Mouse (Mus musculus) embryonic facial prominence, embryonic 15.5 days (tissue): ENCODE results near the gene Fgg. TPM values are rescaled to one million over a fixed set of nuclear protein-coding genes. Genes with fewer than 3 reads are reported as not detected.

Experiments
- ATAC-seq: fragments of 200-750 bp; cut with Nextera tagmentation; 2 replicates; pipeline ENCODE4 v1.8.0; 2017; ENCODE audit warnings: low read depth, moderate TSS enrichment; ENCODE audit not compliant: insufficient number of reproducible peaks, low FRiP score, low TSS enrichment
- H3K27ac ChIP-seq: fragments of 300-500 bp; sonication (generic); replicated peaks from 2 replicates; pipeline ENCODE4 v1.5.1; 2015; ENCODE audit warnings: mild to moderate bottlenecking, inconsistent platforms
- H3K27me3 ChIP-seq: fragments of 300-500 bp; sonication (generic); 2 replicates; pipeline ENCODE4 v1.6.1; 2015; ENCODE audit warnings: inconsistent platforms
- H3K36me3 ChIP-seq: fragments of 300-500 bp; sonication (generic); 2 replicates; pipeline ENCODE4 v1.6.1; 2015; ENCODE audit warnings: mild to moderate bottlenecking, inconsistent platforms
- H3K4me1 ChIP-seq: fragments of 300-500 bp; sonication (generic); 2 replicates; pipeline ENCODE4 v1.6.1; 2015; ENCODE audit warnings: inconsistent platforms
- H3K4me2 ChIP-seq: fragments of 300-500 bp; sonication (generic); replicated peaks from 2 replicates; pipeline ENCODE4 v1.6.1; 2015; ENCODE audit warnings: mild to moderate bottlenecking, inconsistent platforms
- H3K4me3 ChIP-seq: fragments of 300-500 bp; sonication (generic); replicated peaks from 2 replicates; pipeline ENCODE4 v1.5.1; 2015; ENCODE audit warnings: mild to moderate bottlenecking, inconsistent platforms
- H3K9ac ChIP-seq: fragments of 300-500 bp; sonication (generic); 2 replicates; pipeline ENCODE4 v1.6.1; 2015; ENCODE audit warnings: inconsistent platforms
- H3K9me3 ChIP-seq: fragments of 300-500 bp; sonication (generic); replicated peaks from 2 replicates; pipeline ENCODE4 v1.6.1; 2016; ENCODE audit warnings: inconsistent platforms
- WGBS: fragments of 180-500 bp; shearing (Covaris S2); methylation state at CpG from one replicate; pipeline ENCODE4 v1.1.7; 2015; 5-methylcytosine and 5-hydroxymethylcytosine counted together
- polyA plus RNA-seq: library from polyadenylated mRNA; unstranded; fragments of >200 nt; fragmentation: Nextera tagmentation; extraction: Ambion mirVana; gene quantifications from 2 replicates; pipeline ENCODE4 v1.2.1, GENCODE M21; 2015

The Fgg gene
- polyA plus RNA-seq, 1 experiment from 2014 or later = not detected

GRCm38 (mm10) chr3:83027546-83028251 is 20.2 kb downstream of the Fgg start:
- no peak overlapping the region for H3K4me3 ChIP-seq
- H3K4me1 ChIP-seq = no peaks in the 10 kb centered on the region
- no peaks in the 10 kb centered on the region for H3K27me3 ChIP-seq
- no peak for ATAC-seq
- no peaks in the 10 kb centered on the region for H3K36me3 ChIP-seq
- no peak overlapping the region for H3K27ac ChIP-seq
- H3K9ac ChIP-seq = no peak overlapping the region
- WGBS = 83% methylated on average over 9 of the region's 9 CpGs
- H3K4me2 ChIP-seq = no peak overlapping the region
- H3K9me3 ChIP-seq = no peaks in the 10 kb centered on the region

- WGBS = 84% methylated on average over 4 of the region's 4 CpGs
- Histone ChIP-seq H3K9ac (no peak overlapping the region), H3K27me3 (no peaks in the 10 kb centered on the region), H3K4me2 (no peak overlapping the region), H3K9me3 (no peaks in the 10 kb centered on the region), H3K27ac (no peak overlapping the region), H3K4me1 (no peaks in the 10 kb centered on the region), H3K36me3 (no peaks in the 10 kb centered on the region), H3K4me3 (no peak overlapping the region)
- no peak for ATAC-seq
These were observed 22.8 kb downstream of the Fgg start for GRCm38 (mm10) chr3:83030331-83030730.

GRCm38 (mm10) chr3:83032746-83033308 is 25.3 kb downstream of the Fgg start:
- Histone ChIP-seq H3K4me2 (peak overlapping the region; percentile 34), H3K4me1 (no peaks in the 10 kb centered on the region), H3K9ac (no peak overlapping the region), H3K27me3 (no peaks in the 10 kb centered on the region), H3K4me3 (no peak overlapping the region), H3K36me3 (no peaks in the 10 kb centered on the region), H3K9me3 (no peaks in the 10 kb centered on the region), H3K27ac (no peak overlapping the region)
- ATAC-seq = no peak
- 41% methylated on average over 13 of the region's 13 CpGs for WGBS

GRCm38 (mm10) chr3:83033801-83034200 is 26.3 kb downstream of the Fgg start:
- Histone ChIP-seq H3K9me3 (no peaks in the 10 kb centered on the region), H3K27me3 (no peaks in the 10 kb centered on the region), H3K36me3 (no peaks in the 10 kb centered on the region), H3K4me3 (no peak overlapping the region), H3K27ac (no peak overlapping the region), H3K4me1 (no peaks in the 10 kb centered on the region), H3K4me2 (no peak overlapping the region), H3K9ac (no peak overlapping the region)
- WGBS = 70% methylated on average over 8 of the region's 8 CpGs
- ATAC-seq = no peak

GRCm38 (mm10) chr3:83038865-83039264 is 31.3 kb downstream of the Fgg start:
- H3K36me3 ChIP-seq = no peaks in the 10 kb centered on the region
- 70% methylated on average over 2 of the region's 2 CpGs for WGBS

GRCm38 (mm10) chr3:83039666-83040065 is 32.1 kb downstream of the Fgg start:
- 61% methylated on average over 4 of the region's 4 CpGs for WGBS
- no peaks in the 10 kb centered on the region for H3K36me3 ChIP-seq
- no peak overlapping the region for H3K27ac ChIP-seq
- ATAC-seq = no peak
- H3K4me3 ChIP-seq = no peak overlapping the region
- H3K4me1 ChIP-seq = no peaks in the 10 kb centered on the region
- no peaks in the 10 kb centered on the region for H3K27me3 ChIP-seq
- no peak overlapping the region for H3K4me2 ChIP-seq
- no peak overlapping the region for H3K9ac ChIP-seq
- no peaks in the 10 kb centered on the region for H3K9me3 ChIP-seq

More at GRCm38 (mm10) chr3:83038865-83039264, 31.3 kb downstream of the Fgg start:
- H3K27me3 ChIP-seq = no peaks in the 10 kb centered on the region
- no peak overlapping the region for H3K4me2 ChIP-seq
- ATAC-seq = no peak
- H3K4me1 ChIP-seq = no peaks in the 10 kb centered on the region
- H3K27ac ChIP-seq = no peak overlapping the region
- no peaks in the 10 kb centered on the region for H3K9me3 ChIP-seq
- H3K9ac ChIP-seq = no peak overlapping the region
- no peak overlapping the region for H3K4me3 ChIP-seq

- H3K9ac ChIP-seq = no peak overlapping the region
- no peak overlapping the region for H3K27ac ChIP-seq
- no peak for ATAC-seq
- no peaks in the 10 kb centered on the region for H3K36me3 ChIP-seq
- WGBS = 85% methylated on average over 5 of the region's 5 CpGs
- no peaks in the 10 kb centered on the region for H3K9me3 ChIP-seq
- no peaks in the 10 kb centered on the region for H3K27me3 ChIP-seq
- no peaks in the 10 kb centered on the region for H3K4me1 ChIP-seq
- H3K4me2 ChIP-seq = no peak overlapping the region
- no peak overlapping the region for H3K4me3 ChIP-seq
These were observed 34.9 kb downstream of the Fgg start for GRCm38 (mm10) chr3:83042451-83042850.

- ATAC-seq = no peak
- H3K4me2 ChIP-seq = no peak overlapping the region
- no peak overlapping the region for H3K4me3 ChIP-seq
- H3K36me3 ChIP-seq = no peaks in the 10 kb centered on the region
- no peaks in the 10 kb centered on the region for H3K27me3 ChIP-seq
- H3K27ac ChIP-seq = no peak overlapping the region
- WGBS = 81% methylated on average over 11 of the region's 11 CpGs
- H3K4me1 ChIP-seq = no peaks in the 10 kb centered on the region
- H3K9ac ChIP-seq = no peak overlapping the region
- H3K9me3 ChIP-seq = no peaks in the 10 kb centered on the region
These were observed 39.1 kb downstream of the Fgg start for GRCm38 (mm10) chr3:83046649-83047048.

GRCm38 (mm10) chr3:83049680-83050079 is 42.2 kb downstream of the Fgg start, which contains the start of gene Fgb:
Gene Fgb, minus strand, starts transcription at chr3:83049863.
- no peak within 1 kb of the TSS for H3K27ac ChIP-seq

GRCm38 (mm10) chr3:83050661-83051060 is 43.1 kb downstream of the Fgg start:
- no peaks in the 10 kb centered on the region for H3K36me3 ChIP-seq
- H3K9ac ChIP-seq = no peak overlapping the region
- H3K4me3 ChIP-seq = no peak overlapping the region
- no peak overlapping the region for H3K27ac ChIP-seq
- WGBS = 71% methylated on average over 5 of the region's 5 CpGs
- no peaks in the 10 kb centered on the region for H3K4me1 ChIP-seq
- H3K4me2 ChIP-seq = no peak overlapping the region
- ATAC-seq = no peak
- no peaks in the 10 kb centered on the region for H3K27me3 ChIP-seq
- H3K9me3 ChIP-seq = no peaks in the 10 kb centered on the region

More at GRCm38 (mm10) chr3:83049680-83050079, 42.2 kb downstream of the Fgg start, which contains the start of gene Fgb:
- H3K4me3 ChIP-seq = no peak within 1 kb of the TSS
- no peaks in the 10 kb centered on the region for H3K27me3 ChIP-seq
- no peaks in the 10 kb centered on the region for H3K4me1 ChIP-seq
- 88% methylated on average over 8 of the region's 8 CpGs for WGBS
- no peaks in the 10 kb centered on the region for H3K36me3 ChIP-seq
- H3K9ac ChIP-seq = no peak within 1 kb of the TSS
- no peak within 1 kb of the TSS for H3K4me2 ChIP-seq
- H3K9me3 ChIP-seq = no peaks in the 10 kb centered on the region
- ATAC-seq = no peak

- Histone ChIP-seq H3K4me3 (no peak overlapping the region), H3K9me3 (no peaks in the 10 kb centered on the region), H3K27me3 (no peaks in the 10 kb centered on the region), H3K4me1 (peaks cover 9% of the 10 kb centered on the region), H3K4me2 (no peak overlapping the region), H3K9ac (no peak overlapping the region), H3K36me3 (no peaks in the 10 kb centered on the region), H3K27ac (no peak overlapping the region)
- WGBS = 82% methylated on average over 5 of the region's 5 CpGs
- no peak for ATAC-seq
These were observed 44.6 kb downstream of the Fgg start for GRCm38 (mm10) chr3:83052102-83052501.

- Histone ChIP-seq H3K27ac (no peak overlapping the region), H3K4me2 (no peak overlapping the region), H3K4me3 (no peak overlapping the region), H3K9me3 (no peaks in the 10 kb centered on the region), H3K9ac (no peak overlapping the region), H3K27me3 (no peaks in the 10 kb centered on the region), H3K36me3 (no peaks in the 10 kb centered on the region), H3K4me1 (peaks cover 9% of the 10 kb centered on the region)
- WGBS = 88% methylated on average over 7 of the region's 7 CpGs
- ATAC-seq = no peak
These were observed 45.6 kb downstream of the Fgg start for GRCm38 (mm10) chr3:83053126-83053525.
